ENCODE assay signal across 9 mouse cellular contexts in the genomic region with DNA sequence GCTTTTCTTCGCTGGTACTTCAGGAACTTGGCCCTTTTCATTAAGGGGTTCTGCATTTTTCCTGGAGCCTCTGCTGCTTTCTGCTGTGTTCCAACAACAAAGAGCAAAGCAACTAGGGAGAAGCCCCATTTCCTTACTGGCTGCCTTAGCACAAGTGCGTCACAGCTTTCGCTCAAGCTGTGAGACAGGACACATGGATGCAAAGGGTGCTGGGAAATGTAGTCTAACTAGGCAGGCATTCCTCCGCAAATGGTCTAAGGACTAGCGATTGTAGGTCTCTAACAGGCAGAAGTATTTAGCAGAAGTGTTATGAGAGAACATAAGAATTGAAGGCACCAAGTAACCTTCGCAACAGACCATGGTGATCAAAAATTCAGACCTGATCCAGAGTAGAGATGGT.
DNase-seq lines count a peak whose midpoint lies in the region; ATAC-seq and TF ChIP-seq lines count a peak whose summit lies in the region.
"Had no signal": no experiment of that assay in that cellular context is flagged by ENCODE, and none has a peak within 500 bp of the region (broad histone marks: within the 10 kb centered on the region; RNA-seq: fewer than 3 reads in every experiment).

No protein-coding gene starts in this region.

- TF ChIP-seq CTCF in lung, embryonic 14.5 days (IDR thresholded peaks at IDR 0.05; ENCODE audit: low read depth) = no peak
- TF ChIP-seq CTCF in lung, adult 2 months (IDR thresholded peaks at IDR 0.05; ENCODE audit: insufficient read depth, low read length) = no peak
- TF ChIP-seq CTCF in forebrain, postnatal 0 days (IDR thresholded peaks at IDR 0.05; ENCODE audit: low read depth) = no peak

- 52% methylated on average over 6 of the region's 6 CpGs for WGBS in lung, embryonic 14.5 days
- 56% methylated on average over 6 of the region's 6 CpGs for WGBS in lung, adult 2 months
- 48% methylated on average over 6 of the region's 6 CpGs for WGBS in forebrain, postnatal 0 days
- 61% methylated on average over 6 of the region's 6 CpGs for whole genome bisulfite sequencing in neural tube, embryonic 14.5 days

- H3K27me3 ChIP-seq in lung, embryonic 14.5 days (ENCODE audit: insufficient read depth, low read length) = no peaks in the 10 kb centered on the region
- no peaks in the 10 kb centered on the region for H3K27me3 ChIP-seq in forebrain, postnatal 0 days (ENCODE audit: insufficient read depth, low read length)
- no peaks in the 10 kb centered on the region for H3K27me3 ChIP-seq in neural tube, embryonic 14.5 days (ENCODE audit: control insufficient read depth, insufficient read depth, low read length)
- H3K27me3 ChIP-seq: limb, embryonic 12.5 days had no signal

- H3K27ac ChIP-seq in lung, embryonic 14.5 days (ENCODE audit: low read depth) = no peak overlapping the region
- H3K27ac ChIP-seq in forebrain, postnatal 0 days (ENCODE audit: low read depth, low read length) = no peak overlapping the region
- H3K27ac ChIP-seq in neural tube, embryonic 14.5 days (ENCODE audit: low read depth, low read length) = no peak overlapping the region
- H3K27ac ChIP-seq: limb, embryonic 12.5 days had no signal

- DNase-seq in lung, embryonic 14.5 days = peak; percentile 66
- no peak for DNase-seq in lung, adult 2 months
- peak; percentile 50 for DNase-seq in embryo, embryonic 11 days
- DNase-seq in forebrain, postnatal 0 days = peak; percentile 53
- DNase-seq in right cerebral cortex, postnatal 25 days = no peak
- DNase-seq: thymus, adult 2 months had no signal

- H3K4me3 ChIP-seq in lung, embryonic 14.5 days (ENCODE audit: low read depth, low read length) = no peak overlapping the region
- H3K4me3 ChIP-seq in lung, adult 2 months (replicated peaks; ENCODE audit: extremely low read depth, low read depth, low read length) = no peak overlapping the region
- no peak overlapping the region for H3K4me3 ChIP-seq in forebrain, postnatal 0 days (ENCODE audit: low read depth, low read length)
- H3K4me3 ChIP-seq in neural tube, embryonic 14.5 days (ENCODE audit: low read depth, low read length) = no peak overlapping the region
- H3K4me3 ChIP-seq: limb, embryonic 12.5 days had no signal

- ATAC-seq in lung, embryonic 14.5 days (ENCODE audit: insufficient read depth) = peak; percentile 88; the same call in 1 of the 2 replicates
- ATAC-seq in forebrain, postnatal 0 days = peak; percentile 81
- peak; percentile 89 for ATAC-seq in neural tube, embryonic 14.5 days (ENCODE audit: low read depth)
- no peak for ATAC-seq in megakaryocyte-erythroid progenitor cell, adult 5-6 weeks (replicated peaks; ENCODE audit: low FRiP score, low TSS enrichment, poor library complexity, severe bottlenecking)

- no peaks in the 10 kb centered on the region for H3K4me1 ChIP-seq in lung, embryonic 14.5 days (ENCODE audit: insufficient read depth)
- H3K4me1 ChIP-seq in lung, adult 2 months (ENCODE audit: control insufficient read depth, insufficient read depth, low read length) = no peaks in the 10 kb centered on the region
- no peaks in the 10 kb centered on the region for H3K4me1 ChIP-seq in forebrain, postnatal 0 days (ENCODE audit: insufficient read depth)
- no peaks in the 10 kb centered on the region for H3K4me1 ChIP-seq in neural tube, embryonic 14.5 days (ENCODE audit: control insufficient read depth, insufficient read depth, low read length)
- H3K4me1 ChIP-seq: limb, embryonic 12.5 days had no signal

- no peaks in the 10 kb centered on the region for H3K9me3 ChIP-seq in lung, embryonic 14.5 days (ENCODE audit: low read depth, low read length)
- H3K9me3 ChIP-seq in forebrain, postnatal 0 days (ENCODE audit: low read length) = no peaks in the 10 kb centered on the region
- no peaks in the 10 kb centered on the region for H3K9me3 ChIP-seq in neural tube, embryonic 14.5 days (ENCODE audit: control insufficient read depth, low read length)
- H3K9me3 ChIP-seq: limb, embryonic 12.5 days had no signal

- no peak overlapping the region for H3K9ac ChIP-seq in lung, embryonic 14.5 days
- H3K9ac ChIP-seq in forebrain, postnatal 0 days = no peak overlapping the region
- no peak overlapping the region for H3K9ac ChIP-seq in neural tube, embryonic 14.5 days (replicated peaks; ENCODE audit: low read depth, low read length)
- H3K9ac ChIP-seq: limb, embryonic 12.5 days had no signal

- no peak for TF ChIP-seq POLR2A in lung, adult 2 months (IDR thresholded peaks at IDR 0.05; ENCODE audit: borderline replicate concordance, extremely low read depth, low read depth, low read length)

- no peak overlapping the region for H3K4me2 ChIP-seq in lung, embryonic 14.5 days
- no peak overlapping the region for H3K4me2 ChIP-seq in forebrain, postnatal 0 days (ENCODE audit: low read depth)
- no peak overlapping the region for H3K4me2 ChIP-seq in neural tube, embryonic 14.5 days (ENCODE audit: low read depth, low read length)
- H3K4me2 ChIP-seq: limb, embryonic 12.5 days had no signal

- no peaks in the 10 kb centered on the region for H3K36me3 ChIP-seq in lung, embryonic 14.5 days (ENCODE audit: insufficient read depth)
- no peaks in the 10 kb centered on the region for H3K36me3 ChIP-seq in forebrain, postnatal 0 days (ENCODE audit: insufficient read depth)
- no peaks in the 10 kb centered on the region for H3K36me3 ChIP-seq in neural tube, embryonic 14.5 days (ENCODE audit: control insufficient read depth, insufficient read depth, low read length)
- H3K36me3 ChIP-seq: limb, embryonic 12.5 days had no signal

Comparison
In these comparisons a context has a peak if more than half of its experiments do, and no peak if none do; other contexts are left out.
1. DNase-seq: peak in lung, embryonic 14.5 days (single experiment), embryo, embryonic 11 days (single experiment) and forebrain, postnatal 0 days (single experiment); none in lung, adult 2 months (single experiment) and right cerebral cortex, postnatal 25 days (single experiment).